Mouse (Mus musculus): ENCODE results near the gene Apoc3. TPM values are rescaled to one million over a fixed set of nuclear protein-coding genes. Genes with fewer than 3 reads are reported as not detected.
A peak's percentile ranks its signal among the peaks of the same experiment; 100 is the strongest.

The Apoc3 gene
- total RNA-seq (2021), result not detected

GRCm38 (mm10) chr9:46235596-46235648, at the start of gene Apoc3:
TSS of gene Apoc3 (minus strand) at chr9:46235636.
- no peak for DNase-seq (ENCODE audit: low spot score)
- intact Hi-C loops (cut with DNase I), result no loop called here

GRCm38 (mm10) chr9:46282631-46283436, 47.4 kb upstream of the Apoc3 start, which contains the start of gene Bud13:
TSS of gene Bud13 (plus strand) at chr9:46283008.
- DNase-seq (ENCODE audit: low spot score), result peak; percentile 84
- intact Hi-C loops (cut with DNase I), result no loop called here

- intact Hi-C loops (cut with DNase I), result loop anchor here (5.0 kb wide), 1 partner anchor 367 kb away; the partner anchor contains the start of genes Pcsk7 and Rnf214
- DNase-seq (ENCODE audit: low spot score), result no peak
Measured at GRCm38 (mm10) chr9:46274494-46274893, 39.1 kb upstream of the Apoc3 start.

- DNase-seq (ENCODE audit: low spot score), result peak; percentile 79
- intact Hi-C loops (cut with DNase I), result loop anchor here (5.0 kb wide), 1 partner anchor 366 kb away; the partner anchor contains the start of genes Pcsk7 and Rnf214
Measured at GRCm38 (mm10) chr9:46272677-46273454, 37.4 kb upstream of the Apoc3 start, which contains the start of gene Zpr1. TSS of gene Zpr1 (plus strand) at chr9:46273064.

- intact Hi-C loops (cut with DNase I), result loop anchor here (5.0 kb wide), 1 partner anchor 365 kb away; the partner anchor contains the start of genes Pcsk7 and Rnf214
- no peak for DNase-seq (ENCODE audit: low spot score)
Measured at GRCm38 (mm10) chr9:46272070-46272469, 36.6 kb upstream of the Apoc3 start.

- no peak for DNase-seq (ENCODE audit: low spot score)
- intact Hi-C loops (cut with DNase I), result loop anchor here (5.0 kb wide), 1 partner anchor 363 kb away; the partner anchor contains the start of genes Pcsk7 and Rnf214
Measured at GRCm38 (mm10) chr9:46270782-46271181, 35.3 kb upstream of the Apoc3 start.

GRCm38 (mm10) chr9:46269125-46269524, 33.7 kb upstream of the Apoc3 start:
- DNase-seq (ENCODE audit: low spot score), result no peak
- intact Hi-C loops (cut with DNase I), result no loop called here

GRCm38 (mm10) chr9:46268343-46268873, 33.0 kb upstream of the Apoc3 start, which contains the start of gene Apoa5:
TSS of gene Apoa5 (plus strand) at chr9:46268633.
- intact Hi-C loops (cut with DNase I), result no loop called here

GRCm38 (mm10) chr9:46261131-46261530, 25.7 kb upstream of the Apoc3 start:
- DNase-seq (ENCODE audit: low spot score), result no peak
- intact Hi-C loops (cut with DNase I), result no loop called here

More at GRCm38 (mm10) chr9:46268343-46268873, 33.0 kb upstream of the Apoc3 start, which contains the start of gene Apoa5:
- DNase-seq (ENCODE audit: low spot score), result no peak

GRCm38 (mm10) chr9:46259111-46259510, 23.7 kb upstream of the Apoc3 start:
- intact Hi-C loops (cut with DNase I), result no loop called here
- DNase-seq (ENCODE audit: low spot score), result no peak

- intact Hi-C loops (cut with DNase I), result no loop called here
- no peak for DNase-seq (ENCODE audit: low spot score)
Measured at GRCm38 (mm10) chr9:46257546-46257945, 22.1 kb upstream of the Apoc3 start.

- no peak for DNase-seq (ENCODE audit: low spot score)
- intact Hi-C loops (cut with DNase I), result no loop called here
Measured at GRCm38 (mm10) chr9:46256658-46257385, 21.4 kb upstream of the Apoc3 start.

GRCm38 (mm10) chr9:46256177-46256576, 20.7 kb upstream of the Apoc3 start:
- no peak for DNase-seq (ENCODE audit: low spot score)
- intact Hi-C loops (cut with DNase I), result no loop called here

GRCm38 (mm10) chr9:46246752-46247324, 11.4 kb upstream of the Apoc3 start:
- DNase-seq (ENCODE audit: low spot score), result no peak
- intact Hi-C loops (cut with DNase I), result loop anchor here (1.0 to 5.0 kb wide), 2 partner anchors 60 to 244 kb away; no protein-coding TSS in a partner anchor

- intact Hi-C loops (cut with DNase I), result no loop called here
- DNase-seq (ENCODE audit: low spot score), result no peak
Measured at GRCm38 (mm10) chr9:46243584-46243983, 8.1 kb upstream of the Apoc3 start.

- no peak for DNase-seq (ENCODE audit: low spot score)
- intact Hi-C loops (cut with DNase I), result no loop called here
Measured at GRCm38 (mm10) chr9:46243122-46243521, 7.7 kb upstream of the Apoc3 start.

- no peak for DNase-seq (ENCODE audit: low spot score)
- intact Hi-C loops (cut with DNase I), result no loop called here
Measured at GRCm38 (mm10) chr9:46241818-46242217, 6.4 kb upstream of the Apoc3 start.

- no peak for DNase-seq (ENCODE audit: low spot score)
- intact Hi-C loops (cut with DNase I), result no loop called here
Measured at GRCm38 (mm10) chr9:46240526-46241153, 5.2 kb upstream of the Apoc3 start, which contains the start of gene Apoa4. TSS of gene Apoa4 (plus strand) at chr9:46240696.

- intact Hi-C loops (cut with DNase I), result no loop called here
- no peak for DNase-seq (ENCODE audit: low spot score)
Measured at GRCm38 (mm10) chr9:46238850-46239249, 3.4 kb upstream of the Apoc3 start.

Data from heart, postnatal 25 days (tissue).